Mouse (Mus musculus): Measurements from ENCODE around the gene Lrrc51.

- TF ChIP-seq CTCF (conservative IDR thresholded peaks at IDR 0.05; ENCODE audit: low read length) (no peak), POU5F1 (IDR thresholded peaks at IDR 0.05; ENCODE audit: borderline replicate concordance, low read length) (no peak)
Observed at GRCm38 (mm10) chr7:101868241-101869162, 65.2 kb downstream of the Lrrc51 start.

Data from E14TG2a.4 (cell line).